Mouse (Mus musculus) heart, postnatal 14 days (tissue): ENCODE results near the gene Rap1gap. TPM values are rescaled to one million over a fixed set of nuclear protein-coding genes. Genes with fewer than 3 reads are reported as not detected.

Experiments
- DNase-seq, 2 experiments: peaks; one replicate each; pipeline ENCODE4 v3.0.0; 2021 to 2022
- intact Hi-C: fragments of 180-260 bp; cut with DNase I; formaldehyde crosslinking; loops from one replicate; pipeline ENCODE4 v1.15.1; 2025
- long read RNA-seq, 2 experiments: library from polyadenylated mRNA; stranded (forward); transcript quantifications; one replicate each; pipeline ENCODE4 v2.0.0; 2021
- total RNA-seq, 2 experiments: library from RNA; stranded (reverse); gene quantifications; 2 replicates each; pipeline ENCODE4 v1.2.3; 2021

The Rap1gap gene
- 10 to 100 TPM; 13.9 to 18.3 TPM for total RNA-seq
- long read RNA-seq, experiment 1, partial matches to known transcripts: 31 of 42 reads
- long read RNA-seq, experiment 1, other reads (novel, unspliced or antisense): 9 of 42 reads
- long read RNA-seq, experiment 2, partial matches to known transcripts: 7 of 16 reads
- long read RNA-seq, experiment 2, other reads (novel, unspliced or antisense): 6 of 16 reads

GRCm38 (mm10) chr4:137664433-137664979 is at the start of gene Rap1gap:
TSS of gene Rap1gap (plus strand) at chr4:137664726.
- peak; percentile 54 for DNase-seq
- intact Hi-C loops: no loop called here

- intact Hi-C loops: no loop called here
Observed at GRCm38 (mm10) chr4:137622847-137623246, 41.7 kb upstream of the Rap1gap start.

GRCm38 (mm10) chr4:137627476-137628235 is 36.9 kb upstream of the Rap1gap start:
- no peak for DNase-seq
- intact Hi-C loops: no loop called here

More at GRCm38 (mm10) chr4:137622847-137623246, 41.7 kb upstream of the Rap1gap start:
- DNase-seq: no peak

- intact Hi-C loops: no loop called here
- no peak for DNase-seq
Observed at GRCm38 (mm10) chr4:137628400-137628799, 36.1 kb upstream of the Rap1gap start.

GRCm38 (mm10) chr4:137629354-137629753 is 35.2 kb upstream of the Rap1gap start:
- no peak for DNase-seq

GRCm38 (mm10) chr4:137630153-137630552 is 34.4 kb upstream of the Rap1gap start:
- intact Hi-C loops: no loop called here

More at GRCm38 (mm10) chr4:137629354-137629753, 35.2 kb upstream of the Rap1gap start:
- intact Hi-C loops: no loop called here

GRCm38 (mm10) chr4:137631596-137631995 is 32.9 kb upstream of the Rap1gap start:
- intact Hi-C loops: no loop called here
- DNase-seq: peak; percentile 5 to 17

More at GRCm38 (mm10) chr4:137630153-137630552, 34.4 kb upstream of the Rap1gap start:
- no peak for DNase-seq

- intact Hi-C loops: no loop called here
- DNase-seq: no peak
Observed at GRCm38 (mm10) chr4:137633394-137633793, 31.1 kb upstream of the Rap1gap start.

- no peak for DNase-seq
- intact Hi-C loops: loop anchor here (5.0 kb wide), 2 partner anchors 89 to 194 kb away; no protein-coding TSS in a partner anchor
Observed at GRCm38 (mm10) chr4:137636597-137636996, 27.9 kb upstream of the Rap1gap start.

- no peak for DNase-seq
Observed at GRCm38 (mm10) chr4:137641556-137641955, 23.0 kb upstream of the Rap1gap start.

GRCm38 (mm10) chr4:137642101-137642500 is 22.4 kb upstream of the Rap1gap start:
- intact Hi-C loops: no loop called here

More at GRCm38 (mm10) chr4:137641556-137641955, 23.0 kb upstream of the Rap1gap start:
- intact Hi-C loops: no loop called here

GRCm38 (mm10) chr4:137643459-137643858 is 21.1 kb upstream of the Rap1gap start:
- intact Hi-C loops: no loop called here
- DNase-seq: no peak

More at GRCm38 (mm10) chr4:137642101-137642500, 22.4 kb upstream of the Rap1gap start:
- DNase-seq: no peak

GRCm38 (mm10) chr4:137646262-137646661 is 18.3 kb upstream of the Rap1gap start:
- DNase-seq: no peak
- intact Hi-C loops: no loop called here

- intact Hi-C loops: no loop called here
- no peak for DNase-seq
Observed at GRCm38 (mm10) chr4:137647648-137648047, 16.9 kb upstream of the Rap1gap start.

- DNase-seq: no peak
- intact Hi-C loops: no loop called here
Observed at GRCm38 (mm10) chr4:137648230-137648629, 16.3 kb upstream of the Rap1gap start.

GRCm38 (mm10) chr4:137650912-137651311 is 13.6 kb upstream of the Rap1gap start:
- no peak for DNase-seq
- intact Hi-C loops: no loop called here

GRCm38 (mm10) chr4:137652835-137653346 is 11.6 kb upstream of the Rap1gap start:
- DNase-seq: no peak
- intact Hi-C loops: no loop called here

- no peak for DNase-seq
- intact Hi-C loops: no loop called here
Observed at GRCm38 (mm10) chr4:137655241-137656031, 9.1 kb upstream of the Rap1gap start.

GRCm38 (mm10) chr4:137657674-137658073 is 6.9 kb upstream of the Rap1gap start:
- intact Hi-C loops: no loop called here
- DNase-seq: no peak

GRCm38 (mm10) chr4:137659541-137659940 is 5.0 kb upstream of the Rap1gap start:
- no peak for DNase-seq
- intact Hi-C loops: no loop called here
